Mouse (Mus musculus) R1 (cell line): ENCODE data around the gene Padi2.

ENCODE experiments used
- DNase-seq: peaks from one replicate; pipeline ENCODE4 v3.0.0-alpha.2; 2018; ENCODE audit warnings: low read depth, low spot score

Padi2 gene

DNA sequence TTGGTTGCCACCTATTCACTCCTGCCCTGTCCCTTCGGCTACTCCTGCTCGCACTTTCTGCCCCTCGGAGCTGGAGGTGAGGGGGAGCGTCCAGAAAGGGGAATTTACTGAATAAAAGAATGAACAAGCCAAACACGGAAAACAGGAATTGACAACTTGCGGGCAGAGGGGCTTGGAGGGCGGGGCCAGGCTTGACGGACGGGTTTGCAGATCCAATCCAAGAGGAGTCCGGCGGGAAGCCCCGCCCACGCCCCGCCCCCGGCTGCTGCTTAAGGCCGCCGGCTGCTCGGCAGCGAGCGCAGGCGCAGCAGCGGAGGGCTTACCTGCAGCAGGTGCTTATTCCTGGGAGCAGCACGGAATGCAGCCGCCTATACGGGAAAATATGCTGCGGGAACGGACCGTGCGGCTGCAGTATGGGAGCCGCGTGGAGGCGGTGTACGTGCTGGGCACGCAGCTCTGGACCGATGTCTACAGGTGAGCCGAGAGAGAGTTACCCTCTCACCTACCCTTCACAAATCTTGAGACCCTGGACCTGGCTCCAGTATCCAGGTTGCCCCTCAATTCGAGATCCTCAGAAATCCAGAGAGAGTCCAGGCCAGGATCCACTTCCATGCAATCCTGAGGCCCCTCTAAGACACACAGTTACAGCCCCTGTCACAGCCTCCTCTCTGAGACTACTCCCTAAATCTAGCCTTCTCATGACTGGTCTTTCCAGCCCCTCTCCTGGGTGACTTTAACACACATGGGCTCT, at the start of gene Padi2:
TSS of gene Padi2 (plus strand) at position 269 of the 751 bp plus-strand sequence.
- DNase-seq, result peak; percentile 86

DNA sequence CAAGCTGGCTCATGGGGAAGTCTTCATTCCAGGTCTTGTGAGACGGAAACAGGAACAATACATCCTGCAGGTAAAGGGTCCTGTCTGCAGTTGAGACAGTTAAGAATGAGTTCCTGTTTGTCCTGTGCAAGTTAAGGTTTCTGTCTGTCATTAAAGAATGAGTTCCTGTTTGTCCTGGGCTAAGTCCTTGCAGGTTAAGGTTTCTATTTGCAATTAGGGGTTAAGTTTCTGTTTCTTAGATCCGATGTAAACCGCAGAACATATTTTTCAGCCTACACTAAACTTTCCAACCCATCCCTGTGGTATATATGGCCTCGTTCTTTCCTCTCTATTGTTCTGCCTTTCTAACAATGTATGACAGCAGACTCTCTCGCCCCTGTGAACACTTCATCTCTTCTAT, 49.1 kb upstream of the Padi2 start:
- DNase-seq, result no peak

DNA sequence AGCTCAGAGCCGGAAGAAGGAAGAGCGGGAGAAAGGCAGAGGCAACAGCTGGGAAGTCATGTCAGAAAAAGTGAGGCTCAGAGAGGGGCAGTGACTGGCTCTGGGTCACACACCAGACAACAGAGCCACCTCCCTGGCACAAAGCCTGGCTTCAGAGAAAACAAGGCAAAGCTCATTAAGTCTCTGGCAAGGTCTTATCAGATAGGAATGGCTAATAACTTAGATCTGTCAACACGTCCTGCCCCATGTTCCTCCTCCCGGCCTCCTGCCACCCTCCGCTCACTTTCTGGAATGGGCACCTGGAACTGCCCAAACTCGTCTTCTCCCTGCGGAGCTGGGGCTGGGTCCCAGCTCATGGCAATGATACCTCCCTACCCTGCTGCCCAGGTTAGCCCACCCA, 48.3 kb upstream of the Padi2 start:
- DNase-seq, result no peak

DNA sequence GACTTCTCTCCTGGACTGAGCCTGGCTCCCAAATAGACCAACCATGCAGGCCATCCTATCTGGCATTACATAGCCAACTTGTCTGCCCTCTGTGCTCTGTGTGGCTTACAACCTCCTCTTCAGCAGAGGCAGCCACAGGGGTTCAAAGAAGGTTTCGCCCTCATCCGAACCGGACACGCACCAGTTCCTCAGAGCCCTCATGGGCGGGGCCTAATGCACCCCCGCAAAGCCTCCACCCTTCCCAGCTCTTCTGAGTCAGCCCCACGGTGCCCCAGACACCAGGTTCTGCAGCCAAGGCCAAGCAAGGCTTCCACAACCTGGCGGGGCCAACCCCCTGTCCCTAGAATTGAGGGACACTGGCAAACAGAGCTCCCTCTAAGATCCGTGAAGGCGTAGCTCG, 46.9 kb upstream of the Padi2 start:
- DNase-seq, result no peak

DNA sequence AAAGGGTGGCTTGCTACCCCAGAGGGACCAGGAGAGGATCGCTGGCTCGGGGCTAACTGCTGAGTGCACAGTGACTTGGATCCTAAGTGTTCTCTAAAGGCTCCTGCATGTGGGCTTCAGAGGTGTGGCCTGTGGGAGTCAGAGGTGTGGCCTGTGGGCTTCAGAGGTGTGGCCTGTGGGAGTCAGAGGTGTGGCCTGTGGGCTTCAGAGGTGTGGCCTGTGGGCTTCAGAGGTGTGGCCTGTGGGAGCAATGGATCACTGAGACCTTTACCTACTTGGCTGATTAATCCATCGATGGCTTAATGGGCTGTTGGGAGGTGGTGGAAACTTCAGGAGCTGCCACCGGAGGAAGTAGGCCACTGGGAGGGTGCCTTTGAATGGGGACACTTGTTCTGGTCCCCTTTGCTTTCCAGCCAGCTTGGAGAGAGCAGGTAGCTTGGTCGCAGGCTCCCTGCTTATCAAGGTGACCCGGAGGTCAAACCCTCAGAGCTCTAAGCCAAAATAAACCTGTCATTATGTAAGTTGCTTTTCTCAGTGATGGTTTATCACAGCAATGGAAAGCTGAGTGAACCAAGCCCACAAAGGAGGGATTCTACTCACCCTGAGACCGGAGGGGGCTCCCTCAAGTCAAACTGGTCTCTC, 45.9 kb upstream of the Padi2 start:
- peak; percentile 66 for DNase-seq

DNA sequence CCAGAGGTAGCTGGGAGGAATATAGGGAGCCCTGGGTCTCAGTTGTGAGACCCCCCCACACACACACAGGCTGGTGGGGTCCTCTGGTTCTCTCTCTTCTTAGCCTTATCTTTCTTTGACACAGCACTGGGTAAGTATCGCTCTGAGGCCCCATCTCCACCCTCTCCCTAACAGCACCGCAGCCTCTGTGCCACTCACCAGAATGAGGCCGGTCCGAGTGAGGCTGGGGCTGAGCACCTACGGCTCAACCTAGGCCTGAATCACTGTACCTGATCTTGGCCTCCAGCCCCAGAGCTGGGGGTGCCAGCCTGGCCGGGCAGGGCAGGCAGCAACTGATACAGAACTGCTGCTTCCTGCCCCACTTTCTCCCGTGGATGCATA, 45.4 kb upstream of the Padi2 start:
- DNase-seq, result no peak

DNA sequence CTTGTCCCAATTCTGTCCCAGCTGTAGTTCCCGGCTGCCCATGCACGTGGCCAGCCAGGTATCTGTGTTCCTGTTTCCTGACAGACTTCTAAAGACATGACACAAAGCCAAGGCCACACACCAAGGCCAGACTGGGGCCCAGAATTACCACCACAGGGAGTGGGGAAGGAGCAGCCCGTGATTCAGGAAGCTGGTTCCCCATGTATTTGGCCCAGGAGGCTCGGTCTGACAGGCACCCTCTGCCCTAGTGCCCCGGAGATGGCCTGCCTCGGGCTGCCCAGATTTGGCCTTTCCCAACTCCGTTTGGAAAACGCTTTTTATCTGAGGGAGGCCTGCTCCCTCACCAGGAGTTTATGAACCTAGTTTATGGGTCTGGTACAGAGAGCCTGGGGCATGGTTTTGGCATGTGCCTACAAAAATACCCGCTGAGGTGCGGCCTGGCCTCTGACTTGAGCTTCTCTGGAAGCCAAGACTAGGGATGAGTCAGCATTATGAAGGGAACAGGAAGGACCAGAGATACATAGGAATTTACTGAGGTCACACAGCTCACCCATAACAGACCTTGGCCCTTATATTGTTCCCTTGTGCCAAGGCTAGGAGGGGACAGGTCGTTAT, 44.0 kb upstream of the Padi2 start:
- no peak for DNase-seq

DNA sequence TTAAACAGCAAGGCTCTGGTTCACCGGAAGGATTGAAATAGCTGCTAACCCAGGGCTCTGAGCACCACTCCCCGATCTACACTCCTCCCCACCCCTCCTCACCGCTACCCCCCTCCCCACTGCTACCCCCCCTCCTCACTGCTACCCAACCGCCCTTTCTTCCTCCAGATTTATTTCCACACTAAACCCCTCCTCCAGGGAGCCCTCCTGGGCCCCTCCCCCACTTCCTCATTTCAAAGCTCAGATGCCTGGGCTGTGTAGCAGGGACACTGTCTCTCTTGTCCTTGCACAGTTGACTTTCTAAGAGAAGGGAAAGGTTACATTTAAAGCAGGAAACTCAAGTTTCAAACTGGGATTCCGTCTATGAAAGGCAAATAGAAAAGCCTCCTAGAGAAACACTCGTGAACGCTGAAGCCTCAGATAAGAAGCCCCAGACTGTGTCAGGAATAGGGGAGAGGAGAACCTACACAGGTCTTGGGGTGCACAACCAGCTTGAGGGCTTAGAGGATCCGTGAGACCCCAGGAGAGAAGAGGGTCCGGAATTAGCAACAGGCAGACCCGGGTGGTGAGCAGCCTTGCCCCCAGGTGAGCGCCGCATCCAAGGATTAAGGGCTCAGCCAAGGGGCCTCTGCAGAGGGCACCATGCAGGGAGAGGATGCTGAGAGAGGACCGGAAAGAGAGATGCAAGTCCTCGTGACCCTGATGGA, 37.5 kb upstream of the Padi2 start:
- peak; percentile 67 for DNase-seq

DNA sequence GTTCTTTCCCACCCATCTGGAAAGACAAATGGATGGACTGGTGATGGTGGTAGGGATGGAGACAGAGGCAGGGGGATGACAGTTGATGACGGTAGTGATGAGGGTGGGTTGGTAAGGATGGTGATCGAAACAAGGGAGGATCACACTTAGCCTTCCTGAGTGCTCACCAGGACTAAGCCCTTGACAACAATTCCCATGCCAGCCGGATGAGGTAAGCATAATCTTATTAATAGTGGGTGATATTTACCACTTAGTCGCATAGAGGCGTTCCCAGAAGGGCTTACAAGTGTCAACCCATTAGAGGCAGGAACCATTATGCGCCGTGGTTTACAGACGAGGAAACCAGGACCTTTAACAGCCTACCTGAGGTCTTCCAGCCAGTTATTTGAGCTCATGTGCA, 36.2 kb upstream of the Padi2 start:
- DNase-seq, result no peak

DNA sequence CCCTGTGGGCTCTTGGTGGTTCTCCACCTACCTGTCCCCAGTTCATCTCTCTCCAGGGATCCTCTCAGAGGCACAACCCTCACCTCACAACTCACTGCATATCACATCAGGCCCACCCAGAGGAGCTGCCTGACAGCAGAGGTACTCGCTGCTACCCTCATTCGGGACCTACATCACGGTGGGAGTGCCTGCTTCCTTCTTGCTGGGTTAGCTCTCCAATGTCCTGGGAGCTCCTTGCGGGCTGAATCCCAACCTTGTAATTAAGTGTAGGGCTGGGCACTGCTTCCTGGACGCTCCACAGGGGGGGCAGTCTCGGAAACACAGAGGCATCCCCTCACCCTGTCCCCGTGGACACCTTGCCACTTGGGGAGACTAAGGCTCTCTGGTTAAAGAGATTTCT, 35.3 kb upstream of the Padi2 start:
- no peak for DNase-seq

DNA sequence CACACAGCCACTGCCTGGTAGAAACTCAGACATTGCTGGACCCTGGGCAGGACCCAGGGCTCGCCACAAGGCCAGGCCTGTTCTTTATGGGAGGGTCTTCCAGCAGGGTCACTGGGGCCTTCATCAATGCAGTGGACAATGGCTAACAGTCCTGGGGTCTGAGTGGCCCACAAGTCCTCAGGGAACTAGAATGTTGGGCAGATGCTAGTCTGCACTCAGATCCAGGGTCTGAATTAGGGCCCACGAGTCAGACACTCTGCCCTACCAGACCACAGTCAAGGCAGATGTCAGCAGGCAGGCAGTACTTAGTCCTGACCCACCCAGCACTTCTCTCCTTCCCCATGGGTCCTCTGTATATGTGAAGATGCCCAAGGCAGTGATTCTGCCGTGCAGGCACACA, 34.8 kb upstream of the Padi2 start:
- no peak for DNase-seq

DNA sequence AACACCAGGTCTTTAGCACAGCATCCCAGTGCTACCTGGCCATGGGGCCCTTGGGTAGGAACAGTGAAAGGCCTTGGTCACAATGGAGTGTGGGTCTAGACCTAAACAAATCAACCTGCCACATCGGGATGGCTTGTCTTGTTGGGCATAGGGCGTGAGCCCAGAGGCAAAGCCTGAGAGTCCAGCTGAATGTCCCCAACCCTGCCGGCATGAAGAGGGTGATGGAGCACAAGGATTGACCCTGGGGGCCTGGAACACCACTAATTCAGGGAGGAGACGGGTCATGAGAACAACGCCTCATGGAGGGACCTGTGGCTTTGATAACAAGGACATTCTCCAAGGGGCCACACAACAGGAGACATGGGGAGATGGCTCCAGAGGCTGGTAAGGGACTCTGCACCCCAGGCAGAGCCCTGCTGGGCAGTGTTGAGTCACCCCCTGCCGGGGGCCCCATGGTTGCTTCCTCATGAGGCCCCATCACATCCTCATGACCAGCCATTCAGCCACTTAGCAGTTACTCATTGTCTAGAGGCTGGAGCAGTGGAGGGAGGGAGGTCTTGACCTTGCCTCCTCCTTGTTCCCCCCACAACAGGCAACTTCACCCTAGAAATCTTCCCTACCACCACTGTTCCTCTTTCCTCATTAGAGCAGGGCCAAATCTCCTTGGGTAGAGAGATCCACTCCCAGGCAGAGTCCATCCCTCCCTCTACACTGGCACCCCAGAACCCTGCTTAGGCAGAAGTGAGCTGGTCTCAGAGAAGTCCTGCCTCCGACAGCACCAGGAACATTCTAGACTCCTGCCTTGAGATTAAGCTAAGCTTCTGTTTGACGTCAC, 34.1 kb upstream of the Padi2 start:
- DNase-seq, result no peak

DNA sequence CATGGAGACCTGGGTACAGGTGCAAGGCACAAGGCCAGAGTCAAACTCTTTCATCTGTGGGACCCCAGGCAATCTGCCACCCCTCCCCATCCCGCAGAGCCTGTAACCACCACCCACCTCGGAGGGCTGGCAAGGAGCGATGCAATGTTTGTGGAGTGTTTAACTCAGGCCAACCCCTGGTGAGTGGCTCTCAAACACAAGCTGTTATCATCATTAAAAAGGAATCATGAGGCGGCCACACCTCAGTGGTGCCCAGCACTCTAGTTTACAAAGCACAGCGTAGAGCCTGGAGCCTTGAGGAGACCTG, 33.5 kb upstream of the Padi2 start:
- no peak for DNase-seq

DNA sequence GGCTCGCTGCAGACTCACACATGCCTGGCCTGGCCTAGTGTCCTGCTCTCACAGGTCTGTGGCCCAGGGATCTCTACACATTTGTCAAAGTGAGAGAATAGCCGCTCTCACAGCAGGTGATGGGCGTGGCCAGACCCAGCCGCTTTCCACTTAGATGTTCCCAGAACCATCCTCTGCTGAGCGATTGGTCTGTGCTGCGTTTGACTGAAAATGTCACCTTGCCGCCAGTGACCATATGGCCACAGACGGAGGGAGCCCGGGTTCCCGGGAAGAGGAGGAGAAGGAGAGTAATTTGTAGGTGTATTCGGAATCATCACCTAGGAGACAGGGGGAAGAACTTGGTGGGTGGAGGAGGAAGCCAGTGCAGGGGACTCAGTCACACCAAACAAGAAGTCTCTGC, 33.1 kb upstream of the Padi2 start:
- no peak for DNase-seq

DNA sequence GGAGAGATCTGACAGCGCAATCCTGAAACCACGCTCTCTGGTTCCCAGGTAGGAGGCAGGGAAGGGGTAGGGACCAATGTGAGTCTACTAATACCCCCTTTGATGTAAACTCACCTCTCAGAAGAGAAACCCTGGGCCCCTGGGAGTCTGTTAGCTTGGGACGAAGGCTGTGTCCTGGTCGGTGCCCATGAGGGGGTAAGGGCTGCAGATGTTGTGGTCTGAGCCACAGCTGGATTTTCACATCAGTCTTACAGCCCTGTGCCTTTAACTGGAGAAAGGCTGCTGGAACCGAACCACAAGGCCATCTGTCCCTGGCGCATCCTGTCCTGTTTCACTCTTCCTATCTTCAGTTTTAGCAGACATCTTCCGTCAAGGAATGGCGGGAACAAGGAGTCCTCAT, 30.0 kb upstream of the Padi2 start:
- DNase-seq, result no peak

DNA sequence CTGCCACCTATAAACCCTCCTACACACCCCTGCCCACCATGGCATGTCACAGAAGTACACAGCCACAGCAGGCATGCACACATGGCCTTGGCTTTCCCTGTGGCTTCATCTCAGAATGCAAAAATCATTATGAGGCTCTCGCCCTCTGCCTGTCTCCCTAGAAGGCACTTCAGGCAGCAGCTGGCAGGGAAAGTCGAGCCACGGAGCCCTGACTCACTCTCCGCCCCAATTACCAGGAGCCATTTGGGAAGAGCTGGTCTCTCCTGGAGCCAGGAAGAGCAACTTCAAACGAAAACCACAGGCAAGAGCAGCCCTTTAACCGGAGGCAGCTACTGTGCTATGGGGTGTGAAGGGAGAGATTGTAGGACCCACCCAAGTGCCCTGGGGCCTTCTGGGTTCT, 29.5 kb upstream of the Padi2 start:
- DNase-seq, result no peak

DNA sequence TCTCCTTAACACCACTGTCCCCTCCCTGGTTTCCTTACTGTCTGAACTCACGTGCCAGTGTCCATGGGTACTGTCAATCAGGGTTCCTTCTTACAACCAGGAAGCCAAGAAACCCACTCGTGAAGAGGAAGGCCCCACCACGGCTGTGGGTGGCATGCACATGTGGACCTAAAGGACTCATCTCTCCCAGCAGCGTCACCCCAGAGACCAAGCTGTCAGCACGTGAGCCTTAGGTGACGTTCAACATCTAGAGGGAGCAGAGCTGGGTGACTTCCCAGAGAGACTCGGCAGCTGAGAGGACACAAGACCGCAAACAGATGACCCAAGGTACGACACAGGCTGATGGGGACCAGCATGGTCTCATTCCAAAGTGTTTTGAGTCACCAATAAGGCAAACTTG, 28.7 kb upstream of the Padi2 start:
- DNase-seq, result no peak

DNA sequence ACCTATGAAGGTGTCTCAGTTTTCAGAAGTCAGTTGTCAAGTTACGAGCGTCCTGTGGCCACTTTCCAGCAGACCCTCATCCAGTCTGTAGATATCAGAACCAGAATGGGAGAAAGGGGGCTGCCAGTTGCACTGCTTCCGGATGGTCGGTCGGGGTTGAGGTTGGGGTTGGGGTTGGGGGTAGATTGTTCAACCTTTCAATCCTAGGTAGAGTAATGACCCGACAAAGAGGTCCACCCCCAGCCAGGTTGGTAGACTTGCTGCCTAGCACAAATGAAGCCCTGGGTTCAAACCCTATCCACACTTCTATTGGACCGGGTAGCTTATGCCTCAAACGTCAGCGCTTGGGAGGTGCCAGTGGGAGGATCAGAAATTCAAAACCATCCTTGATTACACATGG, 27.5 kb upstream of the Padi2 start:
- DNase-seq, result no peak

DNA sequence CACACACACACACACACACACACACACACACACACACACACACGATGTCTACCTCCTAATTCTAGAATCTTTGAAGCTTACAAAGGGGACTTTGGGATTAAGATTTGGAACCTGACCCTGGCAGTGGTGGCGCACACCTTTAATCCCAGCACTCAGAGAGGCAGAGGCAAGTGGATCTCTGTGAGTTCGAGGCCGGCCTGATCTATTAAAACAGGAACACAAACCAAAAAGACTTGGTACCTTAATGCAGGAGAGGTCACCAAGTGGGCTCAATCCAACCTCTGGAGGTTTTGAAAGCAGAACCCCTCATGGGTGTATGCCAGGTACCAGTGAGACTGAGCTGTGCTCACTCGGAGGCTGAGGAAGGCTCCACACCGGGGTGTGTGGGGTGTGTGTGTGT, 27.0 kb upstream of the Padi2 start:
- DNase-seq, result no peak

DNA sequence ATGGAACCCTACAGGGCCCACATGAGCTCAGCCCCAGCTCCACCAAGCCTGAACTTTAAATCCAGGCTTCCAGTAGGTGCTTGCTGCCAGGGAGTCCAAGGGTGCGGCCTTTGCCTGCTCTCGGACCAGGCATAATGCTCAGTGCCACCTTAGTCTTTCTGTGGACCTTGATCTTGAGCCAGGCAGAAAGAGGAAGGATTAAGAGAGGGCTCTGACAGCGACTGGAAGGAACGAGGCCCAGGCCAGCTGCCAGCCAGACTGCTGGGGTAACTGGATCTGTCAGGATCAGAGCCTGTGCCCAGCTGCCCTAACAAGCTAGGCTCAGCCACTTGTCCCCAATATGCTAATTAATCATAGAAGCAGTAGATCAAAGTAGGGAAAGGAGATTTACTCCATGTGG, 26.4 kb upstream of the Padi2 start:
- DNase-seq, result no peak

DNA sequence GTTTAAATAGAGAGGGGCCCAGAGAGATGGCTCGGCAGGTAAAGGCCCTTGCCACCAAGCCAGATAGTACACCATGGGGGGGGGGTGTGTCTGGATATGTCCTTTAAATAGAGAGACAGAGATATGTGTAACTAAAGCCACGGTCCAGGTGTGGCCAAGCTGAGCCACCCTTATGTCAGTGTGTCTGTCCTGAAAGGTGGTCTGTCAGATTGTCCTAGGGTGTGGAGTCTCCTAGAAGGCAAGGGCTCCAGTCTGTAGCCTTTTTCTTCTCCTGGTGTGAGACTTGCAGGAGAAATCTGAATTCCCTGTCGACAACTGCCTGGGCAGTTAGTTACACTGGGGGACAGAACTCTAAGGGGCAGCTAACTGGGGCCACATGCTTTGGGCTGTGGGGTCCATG, 25.9 kb upstream of the Padi2 start:
- no peak for DNase-seq
